Mouse (Mus musculus) heart, embryonic 12.5 days (tissue): ENCODE measurements at regions not wholly inside any gene's neighbourhood (a gene's known extent, or its start where the extent isn't known, plus 50 kb on each side); places are given as distances from the start of the nearest gene placed in this dataset.

Experiments used
- ATAC-seq: fragments of 200-750 bp; cut with Nextera tagmentation; 2 replicates; pipeline ENCODE4 v1.8.0; 2017; ENCODE audit warnings: moderate TSS enrichment, moderate library complexity; ENCODE audit not compliant: insufficient number of reproducible peaks, low FRiP score
- H3K27ac ChIP-seq: fragments of 300-500 bp; sonication (generic); 2 replicates; pipeline ENCODE4 v1.5.1; 2016; ENCODE audit warnings: mild to moderate bottlenecking, moderate library complexity; ENCODE audit not compliant: poor library complexity, severe bottlenecking
- H3K27me3 ChIP-seq: fragments of 300-500 bp; sonication (generic); replicated peaks from 2 replicates; pipeline ENCODE4 v1.6.1; 2016; ENCODE audit warnings: mild to moderate bottlenecking, moderate library complexity
- H3K36me3 ChIP-seq: fragments of 300-500 bp; sonication (generic); 2 replicates; pipeline ENCODE4 v1.6.1; 2016; ENCODE audit warnings: mild to moderate bottlenecking, moderate library complexity
- H3K4me1 ChIP-seq: fragments of 300-500 bp; sonication (generic); replicated peaks from 2 replicates; pipeline ENCODE4 v1.6.1; 2016; ENCODE audit warnings: mild to moderate bottlenecking
- H3K4me2 ChIP-seq: fragments of 300-500 bp; sonication (generic); 2 replicates; pipeline ENCODE4 v1.6.1; 2016; ENCODE audit warnings: mild to moderate bottlenecking, moderate library complexity
- H3K4me3 ChIP-seq: fragments of 300-500 bp; sonication (generic); 2 replicates; pipeline ENCODE4 v1.5.1; 2016; ENCODE audit warnings: mild to moderate bottlenecking
- H3K9ac ChIP-seq: fragments of 300-500 bp; sonication (generic); 2 replicates; pipeline ENCODE4 v1.6.1; 2016; ENCODE audit warnings: mild to moderate bottlenecking, moderate library complexity
- H3K9me3 ChIP-seq: fragments of 300-500 bp; sonication (generic); replicated peaks from 2 replicates; pipeline ENCODE4 v1.6.1; 2016; ENCODE audit warnings: mild to moderate bottlenecking, moderate library complexity
- WGBS: fragments of 180-500 bp; shearing (Covaris S2); methylation state at CpG from one replicate; pipeline ENCODE4 v1.1.7; 2016; 5-methylcytosine and 5-hydroxymethylcytosine counted together

- no peaks in the 10 kb centered on the region for H3K9me3 ChIP-seq
- no peak for ATAC-seq
- no peak overlapping the region for H3K4me3 ChIP-seq
- no peak overlapping the region for H3K27ac ChIP-seq
- no peaks in the 10 kb centered on the region for H3K4me1 ChIP-seq
- H3K4me2 ChIP-seq, result no peak overlapping the region
- no peak overlapping the region for H3K9ac ChIP-seq
- no peaks in the 10 kb centered on the region for H3K36me3 ChIP-seq
- H3K27me3 ChIP-seq, result no peaks in the 10 kb centered on the region
Measured at GRCm38 (mm10) chr15:53004078-53004477, 880.6 kb upstream of the Gm7489 start.

GRCm38 (mm10) chr15:53006844-53007243 is 877.9 kb upstream of the Gm7489 start:
- Histone ChIP-seq H3K9me3 (no peaks in the 10 kb centered on the region), H3K9ac (no peak overlapping the region), H3K4me3 (no peak overlapping the region), H3K36me3 (no peaks in the 10 kb centered on the region), H3K27ac (no peak overlapping the region), H3K27me3 (no peaks in the 10 kb centered on the region), H3K4me1 (no peaks in the 10 kb centered on the region), H3K4me2 (no peak overlapping the region)
- WGBS, result 65% methylated on average over 1 of the region's 1 CpGs
- ATAC-seq, result no peak

DNA sequence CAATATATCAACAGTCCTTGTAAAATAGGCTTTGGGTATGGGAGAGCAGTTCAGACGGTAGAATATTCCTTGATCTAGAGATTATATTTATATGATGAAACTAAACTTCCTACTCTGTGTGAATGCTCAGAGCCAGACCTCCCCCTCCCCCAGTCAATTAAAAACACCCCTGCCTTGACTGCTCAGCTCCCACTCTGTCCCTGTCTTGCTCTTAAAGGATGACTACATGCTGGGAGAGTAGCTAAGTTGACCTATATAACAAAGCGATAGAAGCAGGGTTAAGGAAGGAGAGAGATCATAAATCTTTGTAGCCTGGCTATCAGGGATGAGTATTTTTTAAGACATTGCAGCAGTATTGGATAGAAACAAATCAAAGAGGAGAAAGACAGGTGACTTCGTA is 875.4 kb upstream of the Gm7489 start:
- no peak overlapping the region for H3K4me2 ChIP-seq
- no peaks in the 10 kb centered on the region for H3K36me3 ChIP-seq
- H3K27me3 ChIP-seq, result no peaks in the 10 kb centered on the region
- WGBS, result 78% methylated on average over 3 of the region's 3 CpGs
- no peaks in the 10 kb centered on the region for H3K9me3 ChIP-seq
- no peaks in the 10 kb centered on the region for H3K4me1 ChIP-seq
- no peak overlapping the region for H3K27ac ChIP-seq
- no peak for ATAC-seq
- H3K4me3 ChIP-seq, result no peak overlapping the region
- no peak overlapping the region for H3K9ac ChIP-seq
